Mouse (Mus musculus): Measurements from ENCODE around the gene Pros1. TPM values are rescaled to one million over a fixed set of nuclear protein-coding genes. Genes with fewer than 3 reads are reported as not detected.

Pros1 gene
- total RNA-seq (2014; rRNA removed): 6.5 and 8.0 TPM in 2 replicates
- polyA plus RNA-seq (2015; fragmentation: Nextera tagmentation; extraction: Ambion mirVana): 10.6 and 11.8 TPM in 2 replicates

DNA sequence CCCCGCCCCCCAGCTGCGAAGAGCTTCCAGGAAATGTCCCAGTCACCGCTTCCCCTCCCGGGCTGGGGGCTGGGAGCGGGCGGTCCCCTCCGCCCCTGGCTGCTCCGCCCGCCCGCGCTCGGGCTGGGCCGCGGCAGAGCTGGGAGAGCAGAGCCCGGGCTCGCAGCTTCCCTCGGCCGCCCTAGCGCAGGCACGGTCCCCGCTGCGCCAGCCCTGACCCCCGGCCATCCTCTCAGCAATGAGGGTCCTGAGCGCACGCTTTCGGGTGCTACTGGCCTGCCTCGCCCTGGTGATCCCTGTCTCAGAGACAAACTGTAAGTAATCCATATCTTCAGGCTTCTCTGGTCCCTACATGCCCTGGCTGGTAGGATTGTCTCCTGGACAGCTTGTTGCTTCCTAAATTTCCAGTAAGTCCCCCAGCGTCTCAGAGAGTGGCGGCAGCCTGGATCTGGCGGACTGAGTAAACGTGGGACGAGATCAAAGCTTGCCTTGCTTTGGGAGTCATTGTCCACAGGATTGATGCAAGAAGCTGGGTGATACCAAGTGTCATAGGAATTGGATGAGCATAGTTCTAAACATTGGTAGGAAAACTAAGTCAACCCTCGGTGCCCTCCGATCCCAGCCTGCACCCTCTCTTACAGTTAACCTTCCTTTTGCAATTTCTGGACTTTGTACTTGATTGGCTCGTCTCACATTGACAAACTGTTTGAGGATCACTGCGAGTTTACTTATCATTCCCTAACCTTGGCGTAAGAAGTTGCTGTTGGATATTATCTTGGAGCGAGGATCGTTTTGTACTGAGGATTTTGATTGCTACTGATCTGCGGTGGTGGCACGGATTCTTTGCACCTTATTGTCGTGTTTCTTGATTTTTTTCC is at the start of gene Pros1:
Gene Pros1 (plus strand): TSS at position 117 of the 878 bp plus-strand sequence.
- 5% methylated on average over 37 of the region's 42 CpGs for WGBS
- Histone ChIP-seq H3K4me1 (ENCODE audit: insufficient read depth, low read length) (no peaks in the 10 kb centered on the region), H3K4me2 (ENCODE audit: low read depth, low read length) (peak within 1 kb of the TSS; percentile 94), H3K9me3 (ENCODE audit: low read length) (no peaks in the 10 kb centered on the region), H3K27ac (peak within 1 kb of the TSS; percentile 41; the same call in 1 of the 2 replicates), H3K9ac (replicated peaks; ENCODE audit: low read length) (peak within 1 kb of the TSS; percentile 68), H3K36me3 (ENCODE audit: insufficient read depth, low read length) (no peaks in the 10 kb centered on the region), H3K27me3 (ENCODE audit: insufficient read depth, low read length) (no peaks in the 10 kb centered on the region), H3K4me3 (ENCODE audit: low read length) (peak within 1 kb of the TSS; percentile 65)
- peak; percentile 57 for DNase-seq (ENCODE audit: low spot score)
- no peak for TF ChIP-seq CTCF (IDR thresholded peaks at IDR 0.05; ENCODE audit: low read depth)
- peak; percentile 93 for ATAC-seq

DNA sequence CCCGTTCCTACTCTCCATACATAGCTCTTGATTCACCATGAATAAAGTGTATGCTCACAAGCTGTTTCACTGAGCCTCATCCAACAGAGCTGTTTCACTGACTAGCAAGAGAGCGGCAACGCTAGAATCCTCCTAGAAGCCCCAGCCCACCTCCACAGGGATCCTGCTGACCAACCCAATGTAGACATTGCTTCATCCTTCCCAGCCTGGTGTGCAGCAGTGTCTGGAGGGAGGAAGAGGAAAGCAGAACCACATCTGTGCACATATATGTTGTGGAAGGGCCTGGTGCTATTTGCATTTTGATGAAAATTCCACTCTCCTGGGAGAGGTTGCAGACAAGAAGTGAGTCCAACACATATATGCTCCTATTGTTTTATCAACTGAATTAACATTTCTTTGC is 49.5 kb upstream of the Pros1 start:
- Histone ChIP-seq H3K27me3 (ENCODE audit: insufficient read depth, low read length) (no peaks in the 10 kb centered on the region), H3K36me3 (ENCODE audit: insufficient read depth, low read length) (peaks cover 14% of the 10 kb centered on the region; the same call in 1 of the 2 replicates), H3K4me2 (ENCODE audit: low read depth, low read length) (no peak overlapping the region), H3K9me3 (ENCODE audit: low read length) (no peaks in the 10 kb centered on the region), H3K9ac (replicated peaks; ENCODE audit: low read length) (no peak overlapping the region), H3K4me3 (ENCODE audit: low read length) (no peak overlapping the region), H3K27ac (no peak overlapping the region), H3K4me1 (ENCODE audit: insufficient read depth, low read length) (no peaks in the 10 kb centered on the region)
- DNase-seq (ENCODE audit: low spot score): no peak
- no peak for TF ChIP-seq CTCF (IDR thresholded peaks at IDR 0.05; ENCODE audit: low read depth)
- WGBS: 95% methylated on average over 3 of the region's 3 CpGs
- no peak for ATAC-seq

DNA sequence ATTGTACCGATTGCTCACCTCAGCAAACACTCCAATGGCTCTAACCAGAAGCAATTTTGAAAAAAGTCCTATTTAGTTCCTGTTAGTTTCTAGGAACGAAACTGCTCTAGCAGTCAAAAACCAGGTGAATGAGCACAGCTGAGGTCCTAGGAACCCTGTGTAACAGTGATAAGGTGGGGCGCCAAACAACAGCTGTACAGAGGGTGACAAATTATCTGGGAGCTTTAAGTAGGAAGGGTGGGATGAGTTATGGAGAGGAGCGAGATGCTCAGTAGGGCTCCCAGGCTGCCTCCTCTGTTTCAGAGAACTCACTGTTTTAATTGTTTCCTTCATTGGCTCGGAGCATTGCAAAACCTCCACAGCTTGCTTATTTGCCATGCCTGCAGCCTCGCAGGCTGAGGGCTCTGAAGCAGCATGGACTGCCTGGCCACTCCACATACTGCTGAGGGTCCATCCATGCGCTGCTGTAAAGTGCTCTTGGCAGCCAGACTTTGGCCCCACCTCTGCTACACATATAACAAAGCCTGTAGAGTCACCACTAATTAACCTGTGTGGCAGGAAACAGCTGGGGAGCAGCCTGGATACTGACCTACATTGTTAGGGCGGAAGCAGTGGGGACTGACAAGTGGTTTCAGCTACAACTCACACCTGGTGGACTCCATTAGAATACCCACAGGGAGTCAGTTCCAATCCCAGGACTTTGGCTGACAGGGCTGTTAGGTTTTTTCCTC is 46.7 kb upstream of the Pros1 start:
- WGBS: 57% methylated on average over 8 of the region's 8 CpGs
- Histone ChIP-seq H3K27ac (no peak overlapping the region), H3K4me3 (ENCODE audit: low read length) (no peak overlapping the region), H3K36me3 (ENCODE audit: insufficient read depth, low read length) (0 out of 2 replicates have a peak, but pooled peaks cover 8% of the 10 kb centered on the region), H3K4me2 (ENCODE audit: low read depth, low read length) (no peak overlapping the region), H3K4me1 (ENCODE audit: insufficient read depth, low read length) (no peaks in the 10 kb centered on the region), H3K27me3 (ENCODE audit: insufficient read depth, low read length) (no peaks in the 10 kb centered on the region), H3K9ac (replicated peaks; ENCODE audit: low read length) (no peak overlapping the region), H3K9me3 (ENCODE audit: low read length) (no peaks in the 10 kb centered on the region)
- peak; percentile 53; the same call in 1 of the 2 replicates for ATAC-seq
- DNase-seq (ENCODE audit: low spot score): peak; percentile 4
- no peak for TF ChIP-seq CTCF (IDR thresholded peaks at IDR 0.05; ENCODE audit: low read depth)

DNA sequence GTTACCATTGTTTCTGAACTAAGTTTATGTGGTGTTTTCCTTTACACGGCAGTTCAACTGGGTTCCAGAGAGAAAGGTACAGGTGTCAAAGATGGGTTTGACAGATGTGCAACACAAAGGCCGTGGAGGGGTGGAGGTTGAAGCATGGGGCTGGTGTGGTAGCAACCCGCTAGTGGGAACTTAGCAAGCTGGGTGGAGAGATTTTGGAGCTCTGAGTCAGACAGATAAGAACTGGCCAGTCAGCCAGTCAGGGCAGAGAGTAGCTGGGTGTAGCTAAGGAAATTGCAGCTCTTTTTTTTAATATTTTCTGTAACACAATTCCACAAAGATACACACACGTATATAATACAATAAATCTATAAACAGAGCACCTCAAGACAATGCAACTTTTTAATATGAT is 43.3 kb upstream of the Pros1 start:
- no peak for ATAC-seq
- 91% methylated on average over 4 of the region's 4 CpGs for WGBS
- no peak for TF ChIP-seq CTCF (IDR thresholded peaks at IDR 0.05; ENCODE audit: low read depth)
- H3K9ac ChIP-seq (replicated peaks; ENCODE audit: low read length): no peak overlapping the region
- no peaks in the 10 kb centered on the region for H3K27me3 ChIP-seq (ENCODE audit: insufficient read depth, low read length)
- no peak overlapping the region for H3K4me2 ChIP-seq (ENCODE audit: low read depth, low read length)
- no peaks in the 10 kb centered on the region for H3K9me3 ChIP-seq (ENCODE audit: low read length)
- H3K4me3 ChIP-seq (ENCODE audit: low read length): no peak overlapping the region
- H3K27ac ChIP-seq: no peak overlapping the region
- H3K36me3 ChIP-seq (ENCODE audit: insufficient read depth, low read length): no peaks in the 10 kb centered on the region
- H3K4me1 ChIP-seq (ENCODE audit: insufficient read depth, low read length): no peaks in the 10 kb centered on the region
- no peak for DNase-seq (ENCODE audit: low spot score)

DNA sequence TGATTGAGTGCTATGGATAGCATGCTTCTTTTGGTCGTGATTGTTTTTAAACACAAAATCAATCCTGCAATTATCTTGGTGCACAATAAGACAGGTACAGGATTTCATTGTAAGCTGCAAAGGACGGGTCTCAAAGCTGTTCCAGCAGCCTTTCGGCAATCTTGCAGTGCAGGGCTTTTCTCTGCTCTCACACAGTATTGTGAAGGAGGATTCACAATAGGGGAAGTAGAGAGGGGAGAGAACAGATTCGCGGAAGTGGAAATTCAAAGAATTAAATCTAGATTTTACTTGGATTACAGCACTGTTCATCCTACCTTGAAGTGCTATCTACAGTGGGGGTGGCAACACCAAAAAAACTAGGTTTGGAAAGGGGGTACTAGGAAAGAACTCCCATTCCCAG is 40.3 kb upstream of the Pros1 start:
- TF ChIP-seq CTCF (IDR thresholded peaks at IDR 0.05; ENCODE audit: low read depth): no peak
- no peaks in the 10 kb centered on the region for H3K27me3 ChIP-seq (ENCODE audit: insufficient read depth, low read length)
- no peak overlapping the region for H3K27ac ChIP-seq
- no peaks in the 10 kb centered on the region for H3K4me1 ChIP-seq (ENCODE audit: insufficient read depth, low read length)
- no peak overlapping the region for H3K4me3 ChIP-seq (ENCODE audit: low read length)
- no peaks in the 10 kb centered on the region for H3K36me3 ChIP-seq (ENCODE audit: insufficient read depth, low read length)
- WGBS: 82% methylated on average over 5 of the region's 5 CpGs
- ATAC-seq (no peak), DNase-seq (ENCODE audit: low spot score) (no peak)
- H3K9me3 ChIP-seq (ENCODE audit: low read length): no peaks in the 10 kb centered on the region
- H3K4me2 ChIP-seq (ENCODE audit: low read depth, low read length): no peak overlapping the region
- no peak overlapping the region for H3K9ac ChIP-seq (replicated peaks; ENCODE audit: low read length)

DNA sequence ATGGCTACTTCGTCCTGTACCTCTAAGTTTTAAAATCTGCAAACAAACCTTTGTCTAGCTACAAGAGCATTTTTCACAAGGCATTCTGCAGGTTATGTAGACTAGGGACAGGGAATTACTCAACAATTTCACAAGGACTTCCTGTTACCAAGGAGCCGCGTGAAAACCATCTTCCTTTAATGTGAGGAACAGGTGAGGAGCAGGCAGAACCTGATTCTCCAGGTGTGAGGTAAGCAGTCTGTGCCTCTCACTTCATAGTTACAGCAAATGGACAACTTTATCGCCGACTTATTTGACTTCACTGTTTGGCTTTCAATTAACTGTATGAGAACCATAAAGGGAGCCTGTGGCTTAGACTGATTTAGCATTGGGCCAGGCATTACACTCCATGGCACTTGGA is 39.6 kb upstream of the Pros1 start, which contains the start of gene Stx19:
Gene Stx19 (plus strand): TSS at position 186 of the 400 bp plus-strand sequence.
- 86% methylated on average over 5 of the region's 5 CpGs for WGBS
- H3K4me3 ChIP-seq (ENCODE audit: low read length): no peak within 1 kb of the TSS
- H3K27me3 ChIP-seq (ENCODE audit: insufficient read depth, low read length): no peaks in the 10 kb centered on the region
- no peaks in the 10 kb centered on the region for H3K9me3 ChIP-seq (ENCODE audit: low read length)
- DNase-seq (ENCODE audit: low spot score) (no peak), ATAC-seq (no peak)
- no peak within 1 kb of the TSS for H3K9ac ChIP-seq (replicated peaks; ENCODE audit: low read length)
- H3K4me1 ChIP-seq (ENCODE audit: insufficient read depth, low read length): no peaks in the 10 kb centered on the region
- no peak for TF ChIP-seq CTCF (IDR thresholded peaks at IDR 0.05; ENCODE audit: low read depth)
- no peak within 1 kb of the TSS for H3K4me2 ChIP-seq (ENCODE audit: low read depth, low read length)
- no peak within 1 kb of the TSS for H3K27ac ChIP-seq
- H3K36me3 ChIP-seq (ENCODE audit: insufficient read depth, low read length): no peaks in the 10 kb centered on the region
